Mouse (Mus musculus): ENCODE data around the gene Myo1h. TPM values are rescaled to one million over a fixed set of nuclear protein-coding genes. Genes with fewer than 3 reads are reported as not detected.

Gene Myo1h
- not detected in 2 replicates for polyA plus RNA-seq (2012)

- no peak for TF ChIP-seq GATA1 (IDR thresholded peaks at IDR 0.05; ENCODE audit: low read length)
- no peak for TF ChIP-seq TAL1 (IDR thresholded peaks at IDR 0.05; ENCODE audit: low read length)
- Histone ChIP-seq H3K27me3 (ENCODE audit: control insufficient read depth) (peaks cover 7% of the 10 kb centered on the region), H3K9me3 (ENCODE audit: control insufficient read depth, low read length) (no peaks in the 10 kb centered on the region), H3K36me3 (ENCODE audit: control insufficient read depth) (no peaks in the 10 kb centered on the region), H3K4me1 (ENCODE audit: control insufficient read depth) (no peaks in the 10 kb centered on the region), H3K4me3 (replicated peaks) (no peak within 1 kb of the TSS)
Measured at GRCm38 (mm10) chr5:114288874-114289273, at the start of gene Myo1h. Myo1h (plus strand) TSS chr5:114289166.

DNA sequence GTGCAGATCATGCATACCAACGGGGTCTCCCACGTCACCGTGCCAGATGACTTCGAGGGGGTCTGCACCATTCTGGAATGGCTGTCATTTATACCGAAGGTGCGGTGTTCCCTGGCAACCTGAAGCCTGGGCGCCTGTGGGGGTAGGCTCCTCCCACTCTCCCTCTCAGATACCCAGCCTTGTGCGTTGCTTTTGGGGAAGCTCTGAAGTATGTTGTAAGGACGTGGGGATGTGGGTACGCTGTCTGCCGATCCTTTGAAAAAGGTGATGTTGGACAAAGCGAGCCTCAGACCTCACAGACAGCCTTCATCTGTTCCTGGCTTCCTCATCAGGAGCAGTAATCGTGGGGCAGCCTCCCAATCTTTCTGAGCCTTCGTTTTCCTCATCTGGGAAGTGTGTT is 49.2 kb upstream of the Myo1h start:
- Histone ChIP-seq H3K9me3 (ENCODE audit: control insufficient read depth, low read length) (no peaks in the 10 kb centered on the region), H3K36me3 (ENCODE audit: control insufficient read depth) (no peaks in the 10 kb centered on the region), H3K27me3 (ENCODE audit: control insufficient read depth) (no peaks in the 10 kb centered on the region), H3K4me1 (ENCODE audit: control insufficient read depth) (no peaks in the 10 kb centered on the region), H3K4me3 (replicated peaks) (no peak overlapping the region)
- no peak for TF ChIP-seq TAL1 (IDR thresholded peaks at IDR 0.05; ENCODE audit: low read length)

DNA sequence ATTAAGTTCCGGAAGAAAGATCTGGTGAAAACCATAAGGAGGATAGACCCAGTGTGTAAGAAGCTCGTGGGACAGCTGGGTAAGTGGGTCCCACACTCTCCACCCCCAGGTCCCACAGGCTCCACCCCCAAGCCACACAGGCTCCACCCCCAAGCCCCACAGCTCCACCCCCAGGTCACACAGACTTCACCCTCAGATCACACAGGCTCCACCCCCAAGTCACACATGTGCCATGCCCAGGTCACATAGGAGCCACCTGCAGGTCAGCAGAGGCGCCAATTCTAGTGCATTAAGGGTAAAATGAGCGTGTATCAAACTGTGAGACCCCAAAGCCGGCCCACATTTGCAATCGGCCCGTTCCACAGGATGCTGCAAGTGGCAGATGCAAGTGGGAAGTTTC is 42.5 kb upstream of the Myo1h start:
- Histone ChIP-seq H3K4me3 (replicated peaks) (no peak overlapping the region), H3K36me3 (ENCODE audit: control insufficient read depth) (no peaks in the 10 kb centered on the region), H3K27me3 (ENCODE audit: control insufficient read depth) (no peaks in the 10 kb centered on the region), H3K4me1 (ENCODE audit: control insufficient read depth) (no peaks in the 10 kb centered on the region), H3K9me3 (ENCODE audit: control insufficient read depth, low read length) (no peaks in the 10 kb centered on the region)
- TF ChIP-seq TAL1 (IDR thresholded peaks at IDR 0.05; ENCODE audit: low read length) (no peak), GATA1 (IDR thresholded peaks at IDR 0.05; ENCODE audit: low read length) (no peak)

- Histone ChIP-seq H3K4me3 (replicated peaks) (no peak overlapping the region), H3K27me3 (ENCODE audit: control insufficient read depth) (no peaks in the 10 kb centered on the region)
Measured at GRCm38 (mm10) chr5:114248174-114248589, 40.8 kb upstream of the Myo1h start.

GRCm38 (mm10) chr5:114259495-114259894 is 29.5 kb upstream of the Myo1h start:
- TF ChIP-seq GATA1 (IDR thresholded peaks at IDR 0.05; ENCODE audit: low read length) (no peak), TAL1 (IDR thresholded peaks at IDR 0.05; ENCODE audit: low read length) (no peak)
- no peaks in the 10 kb centered on the region for H3K27me3 ChIP-seq (ENCODE audit: control insufficient read depth)
- H3K4me3 ChIP-seq (replicated peaks) = no peak overlapping the region
- H3K4me1 ChIP-seq (ENCODE audit: control insufficient read depth) = no peaks in the 10 kb centered on the region
- peaks cover 5% of the 10 kb centered on the region; the same call in 1 of the 2 replicates for H3K9me3 ChIP-seq (ENCODE audit: control insufficient read depth, low read length)
- H3K36me3 ChIP-seq (ENCODE audit: control insufficient read depth) = no peaks in the 10 kb centered on the region

More at GRCm38 (mm10) chr5:114248174-114248589, 40.8 kb upstream of the Myo1h start:
- Histone ChIP-seq H3K4me1 (ENCODE audit: control insufficient read depth) (no peaks in the 10 kb centered on the region), H3K36me3 (ENCODE audit: control insufficient read depth) (no peaks in the 10 kb centered on the region), H3K9me3 (ENCODE audit: control insufficient read depth, low read length) (no peaks in the 10 kb centered on the region)
- TF ChIP-seq TAL1 (IDR thresholded peaks at IDR 0.05; ENCODE audit: low read length) (no peak), GATA1 (IDR thresholded peaks at IDR 0.05; ENCODE audit: low read length) (no peak)

GRCm38 (mm10) chr5:114261494-114261893 is 27.5 kb upstream of the Myo1h start:
- Histone ChIP-seq H3K4me1 (ENCODE audit: control insufficient read depth) (no peaks in the 10 kb centered on the region), H3K27me3 (ENCODE audit: control insufficient read depth) (no peaks in the 10 kb centered on the region), H3K36me3 (ENCODE audit: control insufficient read depth) (no peaks in the 10 kb centered on the region), H3K4me3 (replicated peaks) (no peak overlapping the region), H3K9me3 (ENCODE audit: control insufficient read depth, low read length) (peaks cover 5% of the 10 kb centered on the region; the same call in 1 of the 2 replicates)
- TF ChIP-seq GATA1 (IDR thresholded peaks at IDR 0.05; ENCODE audit: low read length) (no peak), TAL1 (IDR thresholded peaks at IDR 0.05; ENCODE audit: low read length) (no peak)

DNA sequence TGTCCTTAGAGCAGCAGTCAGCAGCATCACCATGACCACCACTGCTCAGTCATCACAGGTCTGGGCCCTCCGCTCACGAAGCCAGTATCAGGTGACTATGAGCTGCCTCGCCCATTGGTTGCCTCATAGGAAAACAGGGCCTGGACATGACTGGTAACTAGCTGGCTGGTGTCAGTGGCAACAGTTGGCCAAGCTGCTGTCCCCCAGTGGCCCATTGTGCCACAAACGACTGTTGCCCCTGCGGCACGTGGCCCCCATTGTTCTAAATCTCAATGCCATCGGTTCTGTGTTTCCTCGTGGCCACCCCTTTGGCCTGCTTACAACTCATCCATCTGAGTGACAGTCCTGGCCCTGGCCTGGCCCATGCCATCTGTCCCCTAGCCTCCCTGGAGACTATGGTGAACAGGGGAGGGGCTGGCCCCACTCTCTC is 24.9 kb upstream of the Myo1h start:
- Histone ChIP-seq H3K36me3 (ENCODE audit: control insufficient read depth) (no peaks in the 10 kb centered on the region), H3K4me3 (replicated peaks) (no peak overlapping the region), H3K4me1 (ENCODE audit: control insufficient read depth) (no peaks in the 10 kb centered on the region), H3K27me3 (ENCODE audit: control insufficient read depth) (peaks cover 3% of the 10 kb centered on the region), H3K9me3 (ENCODE audit: control insufficient read depth, low read length) (no peaks in the 10 kb centered on the region)
- TF ChIP-seq GATA1 (IDR thresholded peaks at IDR 0.05; ENCODE audit: low read length) = no peak
- TF ChIP-seq TAL1 (IDR thresholded peaks at IDR 0.05; ENCODE audit: low read length) = no peak

DNA sequence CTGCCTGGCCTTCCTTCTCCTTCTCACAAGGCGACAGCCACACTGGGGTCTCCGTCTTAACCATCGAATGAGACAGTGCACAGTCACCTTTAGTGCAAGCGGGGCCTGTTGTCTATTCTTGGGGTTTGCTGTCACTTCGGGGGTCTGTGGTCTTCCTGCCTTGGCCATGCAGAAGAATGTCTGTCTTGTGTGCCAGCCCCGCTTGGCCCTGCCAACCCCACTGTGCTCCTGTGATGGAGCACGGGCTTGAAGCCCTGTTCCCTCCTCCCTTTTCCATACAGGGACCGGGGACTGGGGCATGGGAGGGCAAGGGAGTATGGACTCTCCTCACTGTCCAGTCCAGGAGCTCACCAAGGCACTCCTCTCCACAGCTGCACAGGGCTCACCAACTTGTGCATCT is 24.2 kb upstream of the Myo1h start:
- no peaks in the 10 kb centered on the region for H3K9me3 ChIP-seq (ENCODE audit: control insufficient read depth, low read length)
- no peak for TF ChIP-seq GATA1 (IDR thresholded peaks at IDR 0.05; ENCODE audit: low read length)
- no peak for TF ChIP-seq TAL1 (IDR thresholded peaks at IDR 0.05; ENCODE audit: low read length)
- no peaks in the 10 kb centered on the region for H3K4me1 ChIP-seq (ENCODE audit: control insufficient read depth)
- H3K36me3 ChIP-seq (ENCODE audit: control insufficient read depth) = no peaks in the 10 kb centered on the region
- no peak overlapping the region for H3K4me3 ChIP-seq (replicated peaks)
- peaks cover 4% of the 10 kb centered on the region for H3K27me3 ChIP-seq (ENCODE audit: control insufficient read depth)

DNA sequence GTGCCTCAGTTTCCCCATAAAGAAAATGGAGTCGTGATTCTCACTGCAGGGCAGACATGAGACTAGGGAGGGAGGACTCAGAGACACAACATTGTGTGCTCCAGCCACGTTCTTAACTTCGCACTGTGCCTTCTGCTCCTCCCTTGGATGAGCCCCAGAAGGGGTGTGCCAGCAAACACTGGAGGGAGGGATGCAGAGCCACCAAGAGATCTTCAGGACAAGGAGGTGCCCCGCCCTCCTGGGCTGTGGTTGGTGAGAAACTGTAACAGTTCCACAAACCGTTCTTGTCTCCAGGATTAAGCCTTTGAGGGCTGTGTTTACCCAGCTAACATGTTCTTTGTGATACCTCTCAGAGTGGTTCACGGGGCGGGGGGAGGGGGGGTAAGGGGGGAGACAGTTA is 20.3 kb upstream of the Myo1h start:
- TF ChIP-seq GATA1 (IDR thresholded peaks at IDR 0.05; ENCODE audit: low read length) = no peak
- TF ChIP-seq TAL1 (IDR thresholded peaks at IDR 0.05; ENCODE audit: low read length) = no peak
- peaks cover 28% of the 10 kb centered on the region for H3K27me3 ChIP-seq (ENCODE audit: control insufficient read depth)
- no peak overlapping the region for H3K4me3 ChIP-seq (replicated peaks)
- no peaks in the 10 kb centered on the region for H3K4me1 ChIP-seq (ENCODE audit: control insufficient read depth)
- no peaks in the 10 kb centered on the region for H3K9me3 ChIP-seq (ENCODE audit: control insufficient read depth, low read length)
- H3K36me3 ChIP-seq (ENCODE audit: control insufficient read depth) = no peaks in the 10 kb centered on the region

- Histone ChIP-seq H3K4me3 (replicated peaks) (no peak overlapping the region), H3K36me3 (ENCODE audit: control insufficient read depth) (no peaks in the 10 kb centered on the region), H3K27me3 (ENCODE audit: control insufficient read depth) (peaks cover 36% of the 10 kb centered on the region), H3K9me3 (ENCODE audit: control insufficient read depth, low read length) (no peaks in the 10 kb centered on the region), H3K4me1 (ENCODE audit: control insufficient read depth) (no peaks in the 10 kb centered on the region)
- no peak for TF ChIP-seq GATA1 (IDR thresholded peaks at IDR 0.05; ENCODE audit: low read length)
- no peak for TF ChIP-seq TAL1 (IDR thresholded peaks at IDR 0.05; ENCODE audit: low read length)
Measured at GRCm38 (mm10) chr5:114269499-114269898, 19.5 kb upstream of the Myo1h start.
